Mouse (Mus musculus): ENCODE data around the gene Gm42906.

Gm42906 gene

DNA sequence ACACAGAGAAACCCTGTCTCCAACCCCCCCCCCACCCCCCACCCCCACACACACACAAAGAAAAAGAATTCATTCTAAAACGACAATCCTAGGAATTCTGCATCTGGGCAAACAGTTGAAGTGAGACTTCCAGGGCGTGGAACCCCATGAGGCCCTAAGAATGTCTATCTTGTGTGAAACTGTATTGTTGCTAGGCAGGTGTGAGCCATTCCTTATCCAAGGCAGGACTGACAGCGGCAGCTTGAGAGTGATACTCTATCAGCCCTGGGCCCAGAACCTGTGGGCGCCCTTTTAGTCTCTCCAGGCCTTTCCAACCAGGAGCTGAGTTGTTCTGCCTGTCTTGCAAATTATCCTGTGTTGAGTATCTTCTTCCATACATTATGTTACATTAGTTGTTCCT lies 129.6 kb downstream of the Gm42906 start:
- DNase-seq (ENCODE audit: low spot score): no peak

DNA sequence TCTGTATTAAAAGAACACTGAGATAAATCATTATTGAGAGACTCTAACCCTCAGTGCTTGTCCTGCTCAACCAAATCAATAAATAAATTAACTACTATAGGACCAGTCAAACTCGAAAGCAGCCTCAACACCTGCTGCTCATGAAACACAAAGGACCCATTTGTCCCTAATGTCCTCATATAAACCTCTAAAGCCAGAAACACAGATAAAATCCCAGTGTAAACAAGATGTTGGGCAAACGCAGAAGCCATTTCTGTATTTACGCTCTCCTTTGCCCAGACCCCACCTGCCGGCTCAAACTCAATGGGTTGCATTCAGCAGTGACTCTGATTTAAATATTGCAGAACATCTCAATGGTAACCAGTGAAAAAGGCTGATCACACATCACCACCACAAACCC lies 131.7 kb downstream of the Gm42906 start:
- DNase-seq (ENCODE audit: low spot score): no peak

DNA sequence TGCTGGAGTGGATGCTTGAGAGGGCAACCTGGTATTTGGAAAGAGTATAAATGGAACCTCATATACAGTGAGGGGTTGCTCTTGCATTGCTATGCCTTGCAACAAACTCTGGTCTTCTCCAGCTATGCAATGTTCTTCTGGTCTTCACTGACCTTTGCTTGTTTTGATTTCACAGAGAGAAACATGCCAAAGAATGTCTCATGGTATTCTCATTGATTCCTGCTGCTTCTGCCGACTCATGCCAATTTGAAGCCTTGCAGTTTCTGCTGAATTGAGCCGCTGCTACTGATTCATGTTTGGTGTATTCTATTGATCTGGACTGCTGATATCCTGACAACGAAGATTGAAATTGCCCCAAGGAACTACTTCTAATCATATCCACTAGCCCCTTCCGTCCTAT lies 134.4 kb downstream of the Gm42906 start:
- peak; percentile 46 for DNase-seq (ENCODE audit: low spot score)

DNA sequence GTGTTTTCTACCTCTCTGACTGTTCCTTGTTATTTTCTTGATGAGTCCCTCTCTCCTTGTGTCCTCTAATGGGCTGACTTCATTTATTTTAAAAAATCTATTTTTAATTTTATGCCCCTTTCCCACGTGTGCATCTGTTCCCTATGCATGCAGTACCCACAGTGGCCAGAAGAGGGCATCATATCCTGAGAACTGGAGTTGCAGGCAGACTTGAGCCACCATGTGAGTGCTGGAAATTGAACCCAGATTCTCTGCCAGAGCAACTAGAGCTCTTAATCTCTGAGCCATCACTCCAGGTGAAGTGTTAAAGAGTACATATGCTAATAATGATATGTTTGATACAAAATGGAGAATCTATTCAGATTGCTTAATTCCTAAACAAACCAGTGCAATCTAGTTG lies 135.7 kb downstream of the Gm42906 start:
- peak; percentile 16 for DNase-seq (ENCODE audit: low spot score)

DNA sequence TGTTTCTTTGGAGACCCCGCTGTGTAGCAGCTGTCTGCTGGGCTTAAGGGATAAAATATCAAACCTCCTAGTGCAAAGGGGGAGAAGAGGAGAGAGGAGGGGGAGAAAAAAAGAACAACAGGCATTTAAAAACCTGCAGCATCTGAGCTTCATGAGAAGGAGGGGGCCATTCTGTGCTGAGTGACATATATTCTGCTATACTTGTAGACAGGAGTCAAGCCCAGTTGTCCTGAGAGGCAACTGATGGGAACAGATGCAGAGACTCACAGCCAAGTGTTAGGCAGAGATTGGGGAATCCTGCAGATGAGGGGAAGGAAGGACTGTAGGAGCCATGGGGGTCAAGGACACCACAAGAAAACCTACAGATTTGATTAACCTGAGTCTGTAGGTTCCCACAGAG lies 141.6 kb downstream of the Gm42906 start:
- DNase-seq (ENCODE audit: low spot score): no peak

DNA sequence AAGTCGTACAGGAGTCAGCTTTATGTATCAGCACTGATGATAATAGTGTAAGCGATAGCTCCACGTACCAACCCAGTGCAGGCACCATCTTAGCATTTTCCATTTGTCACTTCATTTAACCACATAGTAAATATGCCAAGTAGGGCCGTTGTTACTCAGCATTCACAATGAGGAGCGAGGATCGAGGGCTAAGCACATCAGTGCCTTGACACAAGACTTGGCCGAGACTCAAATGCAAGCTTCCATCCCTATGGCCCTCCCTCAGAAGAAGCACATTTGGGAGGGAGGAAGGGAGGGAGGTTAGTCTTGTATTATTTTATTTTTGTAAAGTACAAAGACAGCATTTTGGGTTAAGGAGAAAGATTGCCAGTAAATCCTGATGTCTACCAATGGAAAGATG lies 148.4 kb downstream of the Gm42906 start:
- no peak for DNase-seq (ENCODE audit: low spot score)

DNA sequence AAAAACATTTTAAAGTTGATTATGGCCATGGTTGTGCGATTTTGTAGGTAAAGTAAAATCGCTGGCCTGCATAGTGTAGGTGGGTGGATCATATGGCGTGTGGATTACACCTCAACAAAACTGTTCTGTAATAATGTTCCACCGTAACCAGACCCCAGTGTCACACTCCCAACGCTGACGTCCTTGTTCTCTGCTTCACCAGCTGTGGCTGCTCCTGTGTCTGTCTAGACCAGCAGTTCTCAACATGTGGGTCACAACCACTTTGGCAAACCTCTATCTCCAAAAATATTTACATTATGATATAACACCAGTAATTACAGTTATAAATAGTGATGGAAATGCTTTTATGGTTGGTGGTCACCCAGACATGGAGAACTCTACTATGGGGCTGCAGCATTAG lies 150.0 kb downstream of the Gm42906 start:
- DNase-seq (ENCODE audit: low spot score): no peak

DNA sequence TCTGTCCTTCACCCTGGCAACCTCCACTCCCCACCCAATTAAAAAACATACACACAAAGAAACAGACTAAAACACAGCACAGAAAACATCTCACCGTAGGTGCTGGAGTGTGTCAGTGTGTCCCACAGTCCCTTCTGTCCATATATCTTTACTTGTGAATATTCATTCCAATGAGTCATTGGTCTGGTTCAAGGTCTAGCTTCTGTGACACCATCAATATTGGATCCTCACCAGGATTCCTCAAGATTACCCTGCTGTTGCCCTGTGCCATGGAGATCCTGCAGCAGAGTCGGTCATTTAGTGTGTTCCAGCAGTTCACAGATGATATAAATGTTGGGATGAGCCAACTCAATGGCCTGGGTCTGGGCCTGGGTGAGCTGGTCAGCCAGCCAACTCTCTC lies 152.0 kb downstream of the Gm42906 start:
- DNase-seq (ENCODE audit: low spot score): no peak

DNA sequence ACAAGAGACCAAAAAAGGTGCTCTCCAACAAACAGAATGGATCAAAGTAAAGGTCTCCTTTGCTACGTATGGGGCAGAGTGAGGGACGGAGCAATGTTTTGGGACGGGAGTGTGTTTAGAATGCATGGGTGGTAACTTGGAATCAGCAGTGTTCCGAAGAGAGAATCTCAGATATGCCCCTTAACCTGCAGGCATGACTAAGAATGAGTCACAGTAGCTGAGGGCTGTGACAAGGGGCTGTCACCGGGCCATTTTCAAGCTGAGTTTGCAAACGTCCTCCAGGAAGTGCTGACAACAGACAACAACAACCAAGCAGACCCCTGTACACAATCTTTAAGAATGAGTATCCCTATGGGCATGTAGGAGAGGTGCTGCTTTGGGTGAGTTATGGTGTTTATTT lies 153.7 kb downstream of the Gm42906 start:
- DNase-seq (ENCODE audit: low spot score): no peak

DNA sequence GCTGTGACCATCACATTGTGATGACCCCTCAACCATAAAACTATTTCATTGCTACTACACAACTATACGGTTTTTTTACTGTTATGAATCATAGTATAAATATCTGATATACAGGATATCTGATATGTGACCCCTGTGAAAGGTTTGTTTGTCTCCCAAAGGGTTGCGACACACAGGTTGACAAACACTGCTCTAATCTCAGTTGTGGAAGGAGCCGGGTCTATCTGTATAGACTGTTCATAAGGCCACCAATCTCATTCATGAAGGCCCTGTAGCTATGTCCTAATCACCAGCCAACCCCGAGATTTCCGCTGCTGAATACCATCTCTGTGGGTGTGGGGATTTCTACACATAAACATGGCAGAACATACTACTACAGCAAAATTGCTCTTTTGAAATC lies 157.1 kb downstream of the Gm42906 start:
- DNase-seq (ENCODE audit: low spot score): no peak

DNA sequence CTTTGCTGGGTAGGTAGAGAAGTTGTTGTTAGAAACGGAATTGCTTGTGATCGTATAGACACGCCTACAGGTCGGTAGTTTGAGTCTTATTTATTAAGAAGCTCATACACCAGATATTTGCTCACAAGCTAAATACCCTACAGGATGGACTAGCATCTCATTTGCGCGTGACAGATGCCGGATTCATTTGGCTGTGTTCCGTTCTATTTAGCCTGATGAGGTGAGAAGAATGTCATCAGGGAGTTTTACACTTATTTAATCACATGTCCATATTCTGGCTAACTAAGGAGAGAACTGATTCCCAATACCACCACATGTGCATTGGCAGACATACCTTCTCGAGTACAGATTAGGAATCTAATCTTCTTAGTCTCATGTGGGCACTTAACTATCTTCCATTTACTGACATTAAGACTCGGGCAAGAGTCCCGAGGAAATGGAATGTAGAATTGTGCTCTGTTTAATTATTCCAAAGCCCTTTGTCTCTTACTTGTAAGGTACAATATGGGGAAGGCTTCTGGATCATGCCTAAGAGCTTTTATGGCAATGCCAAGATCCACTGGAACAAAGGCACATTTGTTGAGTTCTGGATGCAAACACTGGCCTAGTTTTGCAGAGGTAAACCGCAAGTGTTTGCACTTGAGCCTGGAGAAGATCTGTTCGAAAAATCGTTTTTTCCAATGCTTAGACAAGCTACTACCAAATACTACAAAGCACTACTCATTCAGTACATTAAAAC lies 160.9 kb downstream of the Gm42906 start:
- DNase-seq (ENCODE audit: low spot score): no peak

DNA sequence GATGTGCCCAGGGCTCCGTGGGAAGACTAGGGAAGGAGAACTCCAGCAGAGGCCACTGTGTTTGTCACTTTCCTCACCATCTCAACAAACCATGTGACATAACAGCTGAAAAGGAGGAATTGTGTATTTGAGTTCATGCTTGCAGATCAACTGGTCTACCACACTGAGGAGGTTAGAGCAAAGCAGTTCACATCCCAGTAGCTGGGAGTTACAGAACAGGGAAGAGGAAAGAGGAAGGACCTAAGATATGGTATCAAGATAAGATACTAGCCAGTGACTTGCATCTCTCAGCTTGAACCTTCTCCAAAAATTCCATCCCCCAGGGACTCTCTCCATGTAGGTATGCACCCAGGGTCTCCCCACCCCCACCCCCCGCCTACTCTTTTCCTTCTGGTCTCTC lies 166.4 kb downstream of the Gm42906 start:
- no peak for DNase-seq (ENCODE audit: low spot score)

DNA sequence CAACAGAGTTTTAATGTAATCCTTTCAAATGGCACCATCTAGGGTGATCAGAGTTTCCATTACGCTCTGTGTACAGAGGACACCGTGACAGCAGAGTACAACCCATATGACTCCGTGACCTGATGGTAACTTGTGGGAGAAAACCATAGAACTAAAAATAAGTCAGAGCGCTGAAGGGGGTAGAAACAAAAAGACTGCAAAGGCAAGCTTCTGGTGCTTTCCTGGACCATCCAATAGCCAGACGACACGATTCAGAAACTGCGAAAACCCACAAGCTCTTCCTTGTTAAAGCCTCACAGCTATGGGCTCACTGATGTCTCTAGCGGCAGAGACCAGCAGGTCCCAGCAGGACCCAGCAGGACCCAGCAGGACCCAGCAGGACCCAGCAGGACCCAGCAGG lies 175.8 kb downstream of the Gm42906 start:
- DNase-seq (ENCODE audit: low spot score): no peak

DNA sequence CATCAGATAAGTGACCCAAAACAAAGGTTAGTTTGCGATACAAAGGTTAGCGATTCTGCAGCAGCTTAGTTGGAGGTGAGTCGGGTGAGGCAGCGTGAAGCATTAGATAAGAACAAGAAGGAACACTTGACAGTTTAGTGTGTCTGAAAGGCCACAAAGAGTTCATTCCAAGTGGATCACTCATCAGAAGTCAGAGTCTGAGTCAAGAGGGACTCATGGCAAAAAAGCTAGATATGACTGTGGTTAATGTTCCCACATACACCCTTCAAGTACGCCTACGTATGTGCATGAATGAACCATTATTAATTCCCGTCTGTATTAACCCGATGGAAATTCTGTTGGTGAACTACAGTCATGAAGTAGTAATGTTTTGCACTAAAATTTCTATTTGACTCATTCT lies 176.3 kb downstream of the Gm42906 start:
- DNase-seq (ENCODE audit: low spot score): no peak

DNA sequence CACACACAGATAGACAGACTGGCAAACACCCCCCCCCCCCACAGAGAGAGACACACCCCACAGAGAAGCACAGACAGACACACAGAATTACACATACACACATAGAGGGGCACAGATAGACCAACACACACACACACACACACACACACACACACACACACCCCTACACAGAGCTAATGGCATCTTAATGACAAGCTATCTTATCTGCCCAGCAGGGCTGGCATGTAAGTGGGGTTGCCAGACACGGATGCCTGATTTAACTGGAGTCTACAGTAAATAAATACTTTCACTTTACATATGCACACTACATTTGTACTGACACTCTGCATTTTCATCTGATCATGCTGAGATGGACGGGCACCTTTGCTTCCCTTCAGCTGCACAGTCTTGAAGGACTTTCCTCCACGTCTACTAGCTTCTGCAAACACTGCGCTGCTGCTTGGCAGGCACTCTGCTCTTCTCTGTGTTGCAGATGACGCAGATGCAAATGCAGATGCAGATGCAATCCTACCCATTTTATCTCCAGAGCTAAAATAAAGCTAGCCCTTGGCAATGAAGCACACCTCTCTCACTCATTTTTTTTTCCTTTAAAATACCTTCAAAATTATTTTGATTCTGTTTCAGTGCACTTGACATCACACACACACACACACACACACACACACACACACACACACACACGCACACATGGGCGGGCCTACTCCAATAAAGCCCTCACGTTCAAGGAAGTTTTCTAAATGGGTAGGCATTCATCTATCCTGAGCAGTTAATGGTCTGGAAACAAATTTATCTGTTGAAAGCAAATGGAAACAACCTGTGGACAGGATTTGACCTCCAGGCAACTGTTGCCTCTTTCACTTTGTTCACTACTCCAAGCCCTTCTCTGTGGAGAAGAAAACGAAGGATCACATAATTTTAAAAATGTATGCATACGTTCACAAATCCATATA lies 179.0 kb downstream of the Gm42906 start:
- DNase-seq (ENCODE audit: low spot score): no peak

DNA sequence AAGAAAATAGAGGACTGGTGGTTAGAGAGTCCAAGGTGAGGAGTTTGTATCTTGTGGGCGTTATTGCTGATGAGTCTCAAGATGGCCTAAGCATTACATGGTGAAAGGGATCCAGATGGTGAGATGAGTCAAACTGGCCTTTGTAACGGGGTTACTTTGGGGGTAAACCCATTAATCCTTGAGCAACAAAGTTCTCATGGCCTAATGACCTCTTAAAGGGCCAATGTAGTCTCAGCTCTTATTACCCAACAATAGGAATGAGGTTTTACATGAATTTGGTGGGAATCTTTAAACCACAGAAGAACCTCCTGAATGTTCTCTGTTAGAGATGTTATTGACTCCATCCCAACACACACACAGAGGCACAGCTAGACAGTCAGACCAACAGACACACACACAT lies 179.9 kb downstream of the Gm42906 start:
- peak; percentile 33 for DNase-seq (ENCODE audit: low spot score)

DNA sequence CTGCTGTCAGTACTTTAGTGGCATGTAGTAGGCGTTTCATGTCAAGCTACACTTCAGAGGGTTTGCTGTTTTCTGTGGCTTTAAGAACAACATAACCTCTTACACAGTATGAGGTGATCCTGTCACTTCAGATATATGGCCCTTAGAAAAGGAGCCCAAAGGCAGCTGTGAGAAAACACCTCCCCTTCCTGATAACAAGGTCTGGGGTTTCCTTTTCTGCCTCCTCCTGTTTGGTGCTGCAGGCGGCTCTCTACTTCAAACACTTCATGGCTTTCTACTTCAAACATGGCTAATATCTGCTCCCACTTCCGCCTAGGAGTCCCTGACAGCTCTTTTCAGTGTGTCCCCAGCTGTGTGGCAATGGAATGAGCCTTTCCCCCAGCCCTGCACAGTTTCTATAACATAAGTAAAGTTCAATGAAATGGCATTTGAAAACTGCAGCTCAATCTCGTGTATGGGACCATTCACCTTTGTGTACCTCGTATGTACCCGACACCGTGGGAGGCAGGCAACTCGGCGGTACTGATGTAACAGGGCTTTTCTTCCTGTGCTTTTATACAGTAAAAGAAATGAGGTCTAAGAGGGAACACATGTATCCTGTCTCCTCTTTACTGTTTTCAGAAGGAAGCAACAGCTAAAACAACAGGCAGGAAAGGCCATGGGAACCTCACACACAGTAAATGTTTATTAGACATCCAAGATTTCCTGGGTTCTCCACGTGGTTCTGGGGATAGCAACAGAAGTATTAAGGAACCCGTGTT lies 180.7 kb downstream of the Gm42906 start:
- DNase-seq (ENCODE audit: low spot score): no peak

DNA sequence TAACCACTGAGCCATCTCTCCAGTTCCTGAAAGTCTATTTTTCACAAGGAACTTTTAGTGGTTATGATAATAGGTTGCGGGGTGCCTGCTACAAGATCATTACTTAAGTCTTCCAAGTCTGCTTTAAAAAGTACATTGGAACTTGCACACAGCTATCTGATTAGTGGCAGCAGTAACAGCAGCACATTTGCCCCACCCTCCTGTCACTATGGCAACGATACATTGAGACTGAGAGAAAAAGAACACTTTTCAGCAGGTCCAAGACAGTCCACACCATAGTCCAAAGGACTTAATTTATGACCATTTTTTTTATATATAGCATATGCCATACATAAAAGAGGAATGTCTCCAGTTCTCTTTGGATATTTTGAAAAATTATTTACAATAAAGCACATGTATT lies 181.7 kb downstream of the Gm42906 start:
- DNase-seq (ENCODE audit: low spot score): no peak

DNA sequence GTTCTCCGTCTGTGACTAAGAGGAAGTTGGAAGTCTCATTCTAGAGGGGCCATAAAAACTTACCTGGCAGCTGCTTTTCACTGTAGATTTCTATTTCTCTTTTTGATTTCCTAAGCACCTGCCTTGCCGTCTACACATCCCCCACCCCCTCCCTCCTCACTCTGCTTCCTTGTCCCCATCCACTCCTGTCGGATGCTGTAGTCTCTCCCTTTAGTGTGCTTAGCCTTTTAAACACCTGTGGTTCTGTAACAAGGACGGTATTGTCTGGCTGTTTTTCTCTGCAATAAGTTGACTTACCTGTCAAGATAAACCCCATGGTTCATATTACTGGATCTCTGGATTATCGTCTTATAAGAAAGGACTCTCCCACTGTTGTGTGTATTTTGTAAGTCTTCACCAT lies 182.4 kb downstream of the Gm42906 start:
- no peak for DNase-seq (ENCODE audit: low spot score)

DNA sequence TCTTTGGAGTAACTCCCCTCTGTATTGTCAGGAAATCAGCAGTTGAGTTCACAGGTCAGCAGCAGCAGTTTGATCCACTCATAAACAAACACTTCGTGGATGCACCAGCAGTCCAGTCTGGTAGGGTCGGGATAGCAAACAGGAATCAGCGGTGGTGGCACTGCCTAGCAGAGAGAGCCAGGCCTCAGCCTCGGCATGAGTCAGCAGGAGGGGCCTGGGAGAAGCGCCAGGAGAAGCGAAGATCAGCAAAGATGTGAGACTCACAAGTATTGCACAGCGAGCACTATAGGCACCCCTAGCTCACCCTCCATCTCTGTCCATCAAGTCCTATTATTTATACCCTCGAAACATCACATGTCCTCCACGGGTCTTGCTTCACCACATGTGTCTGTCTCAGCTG lies 189.2 kb downstream of the Gm42906 start:
- no peak for DNase-seq (ENCODE audit: low spot score)

DNA sequence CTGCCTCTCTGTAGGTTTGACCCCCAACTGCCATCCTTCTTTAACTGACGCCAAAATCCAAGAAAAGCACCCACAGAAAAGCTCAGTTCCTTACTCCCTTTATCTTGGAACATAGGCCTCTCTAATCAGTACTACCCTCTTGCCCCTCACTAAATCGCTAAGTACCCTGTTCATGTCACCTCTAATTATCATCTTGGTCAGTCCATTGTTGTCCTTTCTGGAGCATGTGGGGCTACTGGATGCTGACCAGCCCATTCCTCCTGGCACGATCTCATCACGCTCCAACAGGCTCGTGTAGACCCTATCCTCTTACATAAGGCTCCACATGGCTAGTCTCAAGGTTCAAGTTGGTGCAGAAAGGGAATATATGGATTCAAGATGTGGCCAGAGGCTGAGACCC lies 191.6 kb downstream of the Gm42906 start:
- no peak for DNase-seq (ENCODE audit: low spot score)

DNA sequence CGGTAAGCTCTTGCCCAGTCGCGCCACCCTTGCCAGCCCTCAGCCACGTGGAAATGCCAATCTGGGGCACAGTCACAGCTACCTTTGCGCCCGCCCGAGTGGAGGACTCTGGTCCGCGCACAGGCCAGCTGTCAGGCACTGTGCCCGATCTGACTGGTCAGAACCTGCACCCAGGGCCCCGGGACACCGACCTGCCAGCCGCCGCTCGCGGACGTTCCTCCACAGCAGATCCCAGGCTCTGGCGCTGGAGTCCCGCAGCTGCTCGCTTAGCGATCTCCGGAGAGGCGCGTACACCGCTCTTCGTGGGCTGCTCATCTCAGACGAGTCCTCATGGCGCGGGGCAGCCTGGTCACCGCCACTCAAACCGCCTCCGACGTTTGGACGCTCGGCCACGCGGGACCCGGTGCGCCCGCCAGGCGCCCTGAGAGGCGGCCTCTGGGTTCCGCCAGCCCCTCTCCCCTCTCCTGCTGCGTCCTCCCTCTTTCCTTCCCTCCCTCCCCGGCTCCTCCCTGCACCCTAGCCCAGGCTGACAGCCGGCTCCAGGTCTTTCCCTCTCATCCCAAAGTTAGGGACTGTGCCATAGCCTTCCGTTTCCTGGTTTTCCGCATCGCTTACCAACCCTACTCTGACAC lies 194.4 kb downstream of the Gm42906 start, which contains the start of gene Stard13:
Stard13 (minus strand) TSS at position 437 of the 632 bp plus-strand sequence.
- no peak for DNase-seq (ENCODE audit: low spot score)
